Mouse (Mus musculus) monocyte, adult 5-6 weeks (primary cell): ENCODE results near the gene Galns. TPM values are rescaled to one million over a fixed set of nuclear protein-coding genes. Genes with fewer than 3 reads are reported as not detected.
"Not testable (repeated sequence)": the region's sequence is repeated elsewhere in the genome, so short reads cannot be mapped to it uniquely, and the experiment has no call there.

Source experiments
- ATAC-seq: fragments of 153-309, 156-312 bp; replicated peaks from 2 replicates; pipeline ENCODE4 v1.8.0; 2017; ENCODE audit warnings: mild to moderate bottlenecking; ENCODE audit not compliant: low TSS enrichment, insufficient number of reproducible peaks, severe bottlenecking, poor library complexity, low FRiP score
- total RNA-seq: library from RNA; stranded (forward); fragments of 200-1000, 200-491, 200-594 nt; gene quantifications from 3 replicates; pipeline ENCODE4 v1.2.3, GENCODE M21; 2017

Galns gene
- total RNA-seq, 1 experiment from 2014 or later = 9.9 TPM

GRCm38 (mm10) chr8:122573176-122573575, 38.1 kb downstream of the Galns start:
- not testable (repeated sequence) for ATAC-seq

- no peak for ATAC-seq
Measured at GRCm38 (mm10) chr8:122572751-122573150, 38.5 kb downstream of the Galns start.

- ATAC-seq = no peak
Measured at GRCm38 (mm10) chr8:122571750-122572267, 39.5 kb downstream of the Galns start.

GRCm38 (mm10) chr8:122571153-122571552, 40.1 kb downstream of the Galns start:
- no peak for ATAC-seq

DNA sequence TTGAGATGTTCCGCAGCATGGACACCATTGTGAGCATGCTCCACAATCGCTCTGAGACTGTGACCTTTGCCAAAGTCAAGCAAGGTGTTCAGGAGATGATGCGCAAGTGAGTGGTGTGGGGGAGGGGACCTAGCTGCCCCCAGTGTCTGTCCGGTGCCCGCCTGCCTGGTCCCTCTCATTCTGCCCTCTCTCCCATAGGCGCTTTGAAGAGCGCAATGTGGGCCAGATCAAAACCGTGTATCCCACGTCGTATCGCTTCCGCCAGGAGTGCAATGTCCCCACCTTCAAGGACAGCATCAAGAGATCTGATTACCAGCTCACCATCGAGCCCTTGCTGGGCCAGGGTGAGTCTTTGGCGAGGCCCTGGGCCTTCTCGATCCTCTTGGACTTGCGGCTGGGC, 41.3 kb downstream of the Galns start:
- no peak for ATAC-seq

- ATAC-seq = no peak
Measured at GRCm38 (mm10) chr8:122569329-122569728, 41.9 kb downstream of the Galns start.

- no peak for ATAC-seq
Measured at GRCm38 (mm10) chr8:122568881-122569309, 42.4 kb downstream of the Galns start.

DNA sequence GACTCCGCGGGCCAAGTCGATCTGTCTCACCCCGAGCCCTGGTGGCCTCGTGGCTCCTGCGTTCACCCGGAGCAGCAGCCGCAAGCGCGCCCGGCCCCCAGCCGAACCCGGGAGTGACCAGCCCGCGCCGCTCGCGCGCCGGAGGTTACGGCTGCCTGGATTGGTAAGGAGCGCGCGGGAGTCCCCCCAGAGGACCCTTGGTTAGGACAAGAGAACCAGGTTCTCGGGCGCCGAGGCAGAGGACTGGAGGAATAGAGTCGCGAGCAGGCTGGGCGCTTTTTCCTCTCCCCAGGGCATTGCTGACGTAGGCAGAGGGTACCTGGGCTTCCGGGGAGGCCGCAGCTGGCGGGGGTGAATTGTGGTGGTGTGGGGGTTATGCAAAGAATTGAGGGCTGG, 43.2 kb downstream of the Galns start:
- no peak for ATAC-seq

- ATAC-seq = peak; percentile 76
Measured at GRCm38 (mm10) chr8:122567361-122568108, 43.7 kb downstream of the Galns start, which contains the start of gene Cdt1. TSS of gene Cdt1 (plus strand) at chr8:122568015.

- no peak for ATAC-seq
Measured at GRCm38 (mm10) chr8:122566766-122567165, 44.5 kb downstream of the Galns start.

DNA sequence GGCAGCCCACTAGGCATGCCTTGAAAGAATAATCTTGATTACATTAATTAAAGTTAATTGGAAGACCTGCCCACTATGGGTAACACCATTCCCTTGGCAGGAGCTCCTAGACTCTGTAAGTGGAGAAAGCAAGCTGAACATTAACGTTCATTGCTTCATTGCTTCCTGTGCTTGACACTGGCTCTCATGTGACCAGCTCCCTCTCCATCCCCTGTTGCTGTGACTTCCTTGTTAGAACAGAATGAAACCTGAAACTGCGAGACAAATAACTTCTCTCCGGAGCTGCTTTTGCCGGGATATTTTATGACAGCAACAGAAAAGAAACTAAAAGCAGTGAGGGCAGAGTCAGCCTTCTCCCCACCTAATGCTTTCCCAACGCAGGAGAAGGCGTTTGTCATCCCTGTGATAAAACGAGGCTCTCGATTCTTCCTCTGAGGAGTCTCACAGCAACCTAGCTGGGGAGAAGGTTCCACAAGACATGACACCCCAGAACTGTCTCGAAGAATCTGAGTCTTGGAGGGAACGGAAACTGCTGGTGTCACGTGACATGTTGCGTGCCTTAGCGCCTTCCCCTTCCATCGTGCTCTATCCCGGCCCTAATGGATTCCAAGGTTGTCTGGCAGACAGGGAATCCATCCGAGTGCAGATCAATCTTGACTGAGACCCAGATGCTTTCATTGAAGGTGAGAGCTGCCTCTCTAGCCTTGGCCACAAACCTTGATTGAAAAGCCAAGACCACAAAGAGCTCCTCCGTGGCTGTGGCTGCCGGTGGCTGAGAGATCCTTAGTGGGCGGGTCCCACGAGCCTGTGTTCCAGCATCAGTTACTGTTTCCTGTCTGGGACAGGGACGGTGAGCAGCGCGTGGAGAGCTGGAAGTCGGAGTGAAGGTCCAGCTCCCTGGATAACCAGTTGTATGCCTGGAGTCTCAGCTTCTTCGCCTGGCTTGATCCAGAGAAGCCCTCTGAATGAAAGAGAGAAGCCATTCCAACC, 46.6 kb downstream of the Galns start:
- ATAC-seq = peak; percentile 42

GRCm38 (mm10) chr8:122561199-122561598, 50.1 kb downstream of the Galns start:
- ATAC-seq = peak; percentile 55

DNA sequence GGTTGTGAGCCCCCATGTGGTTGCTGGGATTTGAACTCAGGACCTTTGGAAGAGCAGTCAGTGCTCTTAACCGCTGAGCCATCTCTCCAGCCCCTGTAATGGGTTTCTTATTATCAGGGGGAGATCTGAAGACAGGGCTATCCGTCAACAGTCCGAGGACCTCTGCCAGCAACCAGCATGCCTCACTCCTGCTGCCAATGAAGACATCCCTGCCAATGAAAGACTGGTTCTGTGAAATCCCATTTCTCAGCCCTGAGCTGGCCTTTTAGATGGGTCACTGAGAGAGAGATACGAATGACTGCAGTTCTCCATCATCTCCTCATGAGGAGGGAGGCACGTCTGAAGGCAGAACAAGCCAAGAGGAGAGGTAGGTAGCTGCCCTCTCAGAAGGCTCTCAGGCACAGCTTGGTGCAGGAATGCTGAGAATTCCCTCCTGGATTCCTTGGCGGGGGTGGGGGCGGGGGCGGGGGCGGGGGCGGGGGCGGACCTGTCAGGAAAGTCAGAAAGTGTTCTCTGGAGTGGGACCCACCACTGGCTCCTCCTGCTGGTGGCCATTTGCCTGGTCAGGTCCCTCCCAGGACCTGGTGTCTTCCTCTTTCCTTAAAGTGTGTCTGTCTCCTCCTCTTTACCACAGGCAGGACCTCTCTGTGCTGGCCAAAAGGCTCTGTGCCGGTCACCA, 52.5 kb downstream of the Galns start:
- ATAC-seq = peak; percentile 61

- ATAC-seq = no peak
Measured at GRCm38 (mm10) chr8:122557248-122558038, 53.8 kb downstream of the Galns start.

DNA sequence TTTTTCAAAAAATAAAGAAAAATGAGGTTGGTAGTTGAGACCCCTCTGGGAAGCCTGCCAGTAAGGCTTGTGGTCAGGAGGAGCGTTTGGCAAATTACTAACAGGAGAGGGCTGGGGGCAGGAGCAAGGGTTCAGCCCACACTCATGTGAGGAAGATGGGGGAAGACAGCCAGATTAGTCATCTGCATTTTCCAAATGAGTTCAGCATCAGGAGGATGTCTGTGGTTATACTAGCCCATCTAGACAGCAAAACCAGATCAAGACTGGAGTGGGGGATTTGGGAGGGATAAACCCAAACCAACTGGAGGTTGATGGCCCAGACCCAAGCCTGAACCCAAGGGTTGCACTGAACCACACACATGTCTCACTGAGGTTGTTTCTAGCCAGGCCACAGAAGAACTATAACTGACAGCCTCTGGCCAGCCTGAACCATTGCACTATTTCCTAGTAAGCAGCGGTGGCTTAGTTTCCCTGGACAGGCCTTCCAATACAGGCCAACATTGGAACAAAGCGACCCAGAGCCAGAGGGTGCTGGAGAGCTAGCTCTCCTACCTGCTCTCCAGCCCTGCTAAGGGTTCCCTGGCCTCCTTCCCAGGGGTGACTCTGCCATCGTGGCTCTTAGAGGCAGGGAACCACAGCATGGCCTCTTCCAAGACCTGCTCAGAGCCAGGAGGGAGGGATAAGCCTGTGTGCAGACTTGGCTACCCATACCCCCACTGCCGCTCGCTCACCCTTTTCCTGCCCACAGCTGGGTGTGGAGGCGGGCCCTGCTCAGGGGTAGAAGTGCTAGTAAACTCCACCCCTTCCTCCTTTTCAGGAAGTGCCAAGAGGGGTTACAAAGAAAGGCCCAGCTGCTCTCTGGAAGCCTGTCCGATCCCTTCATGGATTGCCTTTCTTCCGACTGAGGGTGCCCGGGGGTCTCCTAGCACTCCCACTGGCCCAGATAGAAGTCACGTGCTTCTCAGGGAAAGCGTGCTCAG, 54.9 kb downstream of the Galns start:
- peak; percentile 79 for ATAC-seq

GRCm38 (mm10) chr8:122554786-122555185, 56.5 kb downstream of the Galns start:
- ATAC-seq = no peak
